ENCODE assay signal across 10 mouse cellular contexts in the genomic region with DNA sequence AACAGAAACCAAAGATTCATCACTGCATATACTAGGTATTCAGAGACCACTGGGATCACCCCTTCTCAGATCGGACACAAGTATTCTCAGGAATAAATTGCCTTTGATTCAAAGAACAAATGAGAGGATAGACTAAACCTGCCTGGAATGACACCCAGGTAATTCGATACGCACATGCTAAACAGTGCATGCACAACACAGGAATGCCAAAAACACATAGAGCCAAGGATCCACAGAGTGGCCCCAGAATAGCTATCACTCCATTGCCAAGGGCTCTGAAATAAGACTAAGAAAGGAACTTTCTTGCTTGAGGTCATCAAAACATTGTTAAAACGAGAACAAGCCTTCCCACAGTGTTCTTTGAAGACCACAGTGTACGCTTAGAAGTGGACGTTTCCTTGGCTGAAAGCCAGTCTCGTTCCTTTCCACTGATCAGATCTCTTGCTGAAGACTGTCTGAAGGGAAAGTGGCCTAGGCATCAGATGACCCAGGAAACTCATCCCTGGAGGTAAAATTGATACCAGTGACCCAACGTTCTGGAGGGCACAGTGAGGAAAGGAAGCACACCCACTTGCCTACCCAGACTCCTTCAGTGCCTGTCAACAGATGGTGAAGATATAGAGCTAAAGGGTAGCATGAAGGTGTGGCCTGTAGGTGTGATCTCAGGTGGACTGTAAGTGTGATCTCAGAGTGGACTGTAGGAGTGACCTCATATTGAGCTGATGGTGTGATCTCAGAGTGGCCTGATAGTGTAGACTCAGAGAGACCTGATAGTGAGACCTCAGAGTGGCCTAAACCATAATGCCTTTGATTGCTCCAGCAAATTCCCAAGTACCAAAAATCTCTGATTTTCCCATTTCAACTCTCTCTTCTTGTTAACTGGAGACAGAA.
A peak's percentile ranks its signal among the peaks of the same experiment; 100 is the strongest.
DNase-seq lines count a peak whose midpoint lies in the region; ATAC-seq lines count a peak whose summit lies in the region.
"Had no signal": no experiment of that assay in that cellular context is flagged by ENCODE, and none has a peak within 500 bp of the region (broad histone marks: within the 10 kb centered on the region; RNA-seq: fewer than 3 reads in every experiment).

No protein-coding gene starts in this region.

- H3K36me3 ChIP-seq in embryonic facial prominence, embryonic 11.5 days (replicated peaks; ENCODE audit: control insufficient read depth, insufficient read depth, low read depth, low read length) = no peaks in the 10 kb centered on the region
- H3K36me3 ChIP-seq in embryonic facial prominence, embryonic 10.5 days (replicated peaks) = no peaks in the 10 kb centered on the region
- H3K36me3 ChIP-seq in lung, embryonic 16.5 days (ENCODE audit: control insufficient read depth, insufficient read depth, low read length) = no peaks in the 10 kb centered on the region
- H3K36me3 ChIP-seq in forebrain, embryonic 13.5 days (ENCODE audit: poor library complexity, severe bottlenecking) = no peaks in the 10 kb centered on the region
- H3K36me3 ChIP-seq: embryonic facial prominence, embryonic 15.5 days had no signal

- no peaks in the 10 kb centered on the region for H3K4me1 ChIP-seq in embryonic facial prominence, embryonic 11.5 days (ENCODE audit: control insufficient read depth, insufficient read depth, low read length)
- peaks cover 22% of the 10 kb centered on the region for H3K4me1 ChIP-seq in embryonic facial prominence, embryonic 10.5 days
- H3K4me1 ChIP-seq in lung, embryonic 16.5 days (replicated peaks; ENCODE audit: control insufficient read depth, insufficient read depth, low read length) = peaks cover 6% of the 10 kb centered on the region
- H3K4me1 ChIP-seq in forebrain, embryonic 13.5 days = peaks cover 35% of the 10 kb centered on the region

- no peak overlapping the region for H3K9ac ChIP-seq in embryonic facial prominence, embryonic 11.5 days (replicated peaks; ENCODE audit: low read length)
- H3K9ac ChIP-seq in lung, embryonic 16.5 days (ENCODE audit: low read length) = no peak overlapping the region
- no peak overlapping the region for H3K9ac ChIP-seq in forebrain, embryonic 13.5 days
- H3K9ac ChIP-seq: embryonic facial prominence, embryonic 15.5 days; liver, embryonic 14.5 days had no signal

- no peaks in the 10 kb centered on the region for H3K9me3 ChIP-seq in embryonic facial prominence, embryonic 11.5 days (replicated peaks; ENCODE audit: control insufficient read depth, low read length)
- no peaks in the 10 kb centered on the region for H3K9me3 ChIP-seq in embryonic facial prominence, embryonic 10.5 days
- no peaks in the 10 kb centered on the region for H3K9me3 ChIP-seq in lung, embryonic 16.5 days (ENCODE audit: control insufficient read depth, low read length)
- H3K9me3 ChIP-seq in forebrain, embryonic 13.5 days (replicated peaks) = no peaks in the 10 kb centered on the region
- H3K9me3 ChIP-seq: embryonic facial prominence, embryonic 15.5 days had no signal

- H3K27ac ChIP-seq in embryonic facial prominence, embryonic 11.5 days (replicated peaks; ENCODE audit: low read depth, low read length) = no peak overlapping the region
- no peak overlapping the region; the same call in 1 of the 2 replicates for H3K27ac ChIP-seq in embryonic facial prominence, embryonic 10.5 days (replicated peaks)
- H3K27ac ChIP-seq in lung, embryonic 16.5 days (ENCODE audit: low read length) = no peak overlapping the region
- H3K27ac ChIP-seq in forebrain, embryonic 13.5 days = no peak overlapping the region; the same call in none of the 2 replicates
- H3K27ac ChIP-seq: embryonic facial prominence, embryonic 15.5 days; liver, embryonic 14.5 days had no signal

- 60% methylated on average over 8 of the region's 8 CpGs for WGBS in embryonic facial prominence, embryonic 11.5 days
- 62% methylated on average over 8 of the region's 8 CpGs for WGBS in embryonic facial prominence, embryonic 10.5 days
- 39% methylated on average over 8 of the region's 8 CpGs for WGBS in lung, embryonic 16.5 days
- WGBS in forebrain, embryonic 13.5 days = 58% methylated on average over 8 of the region's 8 CpGs

- ATAC-seq in embryonic facial prominence, embryonic 11.5 days (replicated peaks; ENCODE audit: insufficient number of reproducible peaks, low FRiP score, low TSS enrichment, low read depth) = 0 out of 2 replicates have a peak, but pooled peaks have one; percentile 23
- peak; percentile 45; the same call in 1 of the 2 replicates for ATAC-seq in lung, embryonic 16.5 days (ENCODE audit: low read depth)
- ATAC-seq in forebrain, embryonic 13.5 days = 0 out of 2 replicates have a peak, but pooled peaks have one; percentile 37

- no peaks in the 10 kb centered on the region for H3K27me3 ChIP-seq in embryonic facial prominence, embryonic 11.5 days (ENCODE audit: control insufficient read depth, insufficient read depth, low read length)
- no peaks in the 10 kb centered on the region for H3K27me3 ChIP-seq in embryonic facial prominence, embryonic 10.5 days (replicated peaks; ENCODE audit: low read depth, poor library complexity, severe bottlenecking)
- H3K27me3 ChIP-seq in lung, embryonic 16.5 days (ENCODE audit: control insufficient read depth, insufficient read depth, low read depth, low read length) = no peaks in the 10 kb centered on the region
- no peaks in the 10 kb centered on the region for H3K27me3 ChIP-seq in forebrain, embryonic 13.5 days
- H3K27me3 ChIP-seq: embryonic facial prominence, embryonic 15.5 days had no signal

- H3K4me3 ChIP-seq in embryonic facial prominence, embryonic 11.5 days (ENCODE audit: low read depth, low read length) = no peak overlapping the region
- H3K4me3 ChIP-seq in embryonic facial prominence, embryonic 10.5 days = no peak overlapping the region
- H3K4me3 ChIP-seq in lung, embryonic 16.5 days (ENCODE audit: low read length) = no peak overlapping the region
- no peak overlapping the region for H3K4me3 ChIP-seq in forebrain, embryonic 13.5 days
- H3K4me3 ChIP-seq: embryonic facial prominence, embryonic 15.5 days had no signal

- H3K4me2 ChIP-seq in embryonic facial prominence, embryonic 11.5 days (ENCODE audit: low read depth, low read length) = no peak overlapping the region
- no peak overlapping the region for H3K4me2 ChIP-seq in lung, embryonic 16.5 days (ENCODE audit: low read depth, low read length)
- H3K4me2 ChIP-seq in forebrain, embryonic 13.5 days = no peak overlapping the region
- H3K4me2 ChIP-seq: embryonic facial prominence, embryonic 15.5 days had no signal

- DNase-seq in embryonic facial prominence, embryonic 11.5 days (ENCODE audit: low spot score) = no peak
- no peak for DNase-seq in embryonic facial prominence, embryonic 10.5 days (ENCODE audit: low spot score)
- DNase-seq in lung, postnatal 25 days (ENCODE audit: low spot score) = no peak
- DNase-seq in kidney, postnatal 4 days = peak; percentile 14 to 37
- DNase-seq in right cerebral cortex, postnatal 25 days = no peak
- no peak for DNase-seq in ovary, postnatal 36 days (ENCODE audit: low spot score)

Comparison
In these comparisons a context has a peak if more than half of its experiments do, and no peak if none do; other contexts are left out.
1. DNase-seq: peak in kidney, postnatal 4 days (2 of 2); none in embryonic facial prominence, embryonic 11.5 days (single experiment), embryonic facial prominence, embryonic 10.5 days (single experiment), lung, postnatal 25 days (single experiment), right cerebral cortex, postnatal 25 days (single experiment) and ovary, postnatal 36 days (single experiment).
2. Peak in every context shown above with its lines, with median percentiles within 50 percentile points of each other: ATAC-seq.